Mouse (Mus musculus): ENCODE results near the gene Sell. TPM values are rescaled to one million over a fixed set of nuclear protein-coding genes. Genes with fewer than 3 reads are reported as not detected.

The Sell gene
- polyA plus RNA-seq, 1 experiment from 2014 or later: not detected

- no peak within 1 kb of the TSS for H3K9ac ChIP-seq (replicated peaks)
- H3K9me3 ChIP-seq: no peaks in the 10 kb centered on the region
- no peaks in the 10 kb centered on the region for H3K4me1 ChIP-seq
- WGBS: 80% methylated on average over 8 of the region's 8 CpGs
- H3K27me3 ChIP-seq: no peaks in the 10 kb centered on the region
- no peak within 1 kb of the TSS for H3K27ac ChIP-seq (replicated peaks)
- no peak for ATAC-seq (ENCODE audit: low FRiP score, low read depth)
- no peak within 1 kb of the TSS for H3K4me3 ChIP-seq
- H3K4me2 ChIP-seq (replicated peaks): no peak within 1 kb of the TSS
- no peaks in the 10 kb centered on the region for H3K36me3 ChIP-seq
These were observed 53.2 kb downstream of the Sell start, which contains the start of gene Selp for GRCm38 (mm10) chr1:164114947-164115493. Selp (plus strand) TSS chr1:164115264.

GRCm38 (mm10) chr1:164115647-164116046 lies 53.9 kb downstream of the Sell start:
- H3K9me3 ChIP-seq: no peaks in the 10 kb centered on the region
- no peaks in the 10 kb centered on the region for H3K4me1 ChIP-seq
- no peak overlapping the region for H3K4me3 ChIP-seq
- H3K4me2 ChIP-seq (replicated peaks): no peak overlapping the region
- H3K27ac ChIP-seq (replicated peaks): no peak overlapping the region
- no peaks in the 10 kb centered on the region for H3K36me3 ChIP-seq
- no peak overlapping the region for H3K9ac ChIP-seq (replicated peaks)
- WGBS: 87% methylated on average over 6 of the region's 6 CpGs
- no peak for ATAC-seq (ENCODE audit: low FRiP score, low read depth)
- no peaks in the 10 kb centered on the region for H3K27me3 ChIP-seq

- Histone ChIP-seq H3K27me3 (no peaks in the 10 kb centered on the region), H3K36me3 (no peaks in the 10 kb centered on the region), H3K4me3 (no peak overlapping the region), H3K4me1 (no peaks in the 10 kb centered on the region), H3K9ac (replicated peaks) (no peak overlapping the region), H3K27ac (replicated peaks) (no peak overlapping the region), H3K9me3 (no peaks in the 10 kb centered on the region), H3K4me2 (replicated peaks) (no peak overlapping the region)
- ATAC-seq (ENCODE audit: low FRiP score, low read depth): no peak
- WGBS: 95% methylated on average over 6 of the region's 6 CpGs
These were observed 56.1 kb downstream of the Sell start for GRCm38 (mm10) chr1:164117869-164118268.

GRCm38 (mm10) chr1:164119892-164120776 lies 58.4 kb downstream of the Sell start:
- H3K27me3 ChIP-seq: no peaks in the 10 kb centered on the region
- no peaks in the 10 kb centered on the region for H3K36me3 ChIP-seq
- H3K9me3 ChIP-seq: no peaks in the 10 kb centered on the region
- 83% methylated on average over 3 of the region's 3 CpGs for WGBS
- H3K4me3 ChIP-seq: no peak overlapping the region
- no peaks in the 10 kb centered on the region for H3K4me1 ChIP-seq
- no peak overlapping the region for H3K4me2 ChIP-seq (replicated peaks)
- H3K27ac ChIP-seq (replicated peaks): no peak overlapping the region
- no peak for ATAC-seq (ENCODE audit: low FRiP score, low read depth)
- H3K9ac ChIP-seq (replicated peaks): no peak overlapping the region

GRCm38 (mm10) chr1:164120777-164121158 lies 59.0 kb downstream of the Sell start:
- H3K4me2 ChIP-seq (replicated peaks): no peak overlapping the region
- ATAC-seq (ENCODE audit: low FRiP score, low read depth): no peak
- WGBS: 94% methylated on average over 3 of the region's 3 CpGs

GRCm38 (mm10) chr1:164123836-164124235 lies 62.1 kb downstream of the Sell start:
- Histone ChIP-seq H3K9me3 (no peaks in the 10 kb centered on the region), H3K9ac (replicated peaks) (no peak overlapping the region), H3K27me3 (no peaks in the 10 kb centered on the region), H3K4me2 (replicated peaks) (no peak overlapping the region), H3K27ac (replicated peaks) (no peak overlapping the region), H3K4me1 (no peaks in the 10 kb centered on the region), H3K36me3 (no peaks in the 10 kb centered on the region), H3K4me3 (no peak overlapping the region)
- no peak for ATAC-seq (ENCODE audit: low FRiP score, low read depth)
- WGBS: 78% methylated on average over 3 of the region's 3 CpGs

More at GRCm38 (mm10) chr1:164120777-164121158, 59.0 kb downstream of the Sell start:
- Histone ChIP-seq H3K36me3 (no peaks in the 10 kb centered on the region), H3K4me1 (no peaks in the 10 kb centered on the region), H3K9ac (replicated peaks) (no peak overlapping the region), H3K4me3 (no peak overlapping the region), H3K27ac (replicated peaks) (no peak overlapping the region), H3K27me3 (no peaks in the 10 kb centered on the region), H3K9me3 (no peaks in the 10 kb centered on the region)

- Histone ChIP-seq H3K27me3 (no peaks in the 10 kb centered on the region), H3K9ac (replicated peaks) (no peak overlapping the region), H3K9me3 (no peaks in the 10 kb centered on the region), H3K4me2 (replicated peaks) (no peak overlapping the region), H3K4me1 (no peaks in the 10 kb centered on the region), H3K36me3 (no peaks in the 10 kb centered on the region), H3K4me3 (no peak overlapping the region), H3K27ac (replicated peaks) (no peak overlapping the region)
- 80% methylated on average over 3 of the region's 3 CpGs for WGBS
- ATAC-seq (ENCODE audit: low FRiP score, low read depth): no peak
These were observed 68.2 kb downstream of the Sell start for GRCm38 (mm10) chr1:164130013-164130412.

- WGBS: 89% methylated on average over 1 of the region's 1 CpGs
- no peak for ATAC-seq (ENCODE audit: low FRiP score, low read depth)
- no peaks in the 10 kb centered on the region for H3K36me3 ChIP-seq
These were observed 70.8 kb downstream of the Sell start for GRCm38 (mm10) chr1:164132609-164133008.

More at GRCm38 (mm10) chr1:164132609-164133008, 70.8 kb downstream of the Sell start:
- no peaks in the 10 kb centered on the region for H3K9me3 ChIP-seq
- no peak overlapping the region for H3K4me3 ChIP-seq
- no peaks in the 10 kb centered on the region for H3K4me1 ChIP-seq
- H3K9ac ChIP-seq (replicated peaks): no peak overlapping the region
- H3K27me3 ChIP-seq: no peaks in the 10 kb centered on the region
- H3K4me2 ChIP-seq (replicated peaks): no peak overlapping the region
- no peak overlapping the region for H3K27ac ChIP-seq (replicated peaks)

Other genes with a start within 250 kb of the Sell start
- 22.5 and 23.3 TPM in 2 replicates for gene Scyl3, start 132.9 kb upstream of the Sell start, polyA plus RNA-seq (2016; fragmentation: Nextera tagmentation; extraction: Ambion mirVana)
- 23.7 and 24.4 TPM in 2 replicates for gene BC055324, start 67.2 kb upstream of the Sell start, polyA plus RNA-seq (2016; fragmentation: Nextera tagmentation; extraction: Ambion mirVana)
- gene Mettl18, start 67.1 kb upstream of the Sell start, polyA plus RNA-seq (2016; fragmentation: Nextera tagmentation; extraction: Ambion mirVana): 9.4 and 10.1 TPM in 2 replicates
- gene Sele, start 13.7 kb upstream of the Sell start, polyA plus RNA-seq (2016; fragmentation: Nextera tagmentation; extraction: Ambion mirVana): not detected in 2 replicates
- gene Selp, start 53.3 kb downstream of the Sell start, polyA plus RNA-seq (2016; fragmentation: Nextera tagmentation; extraction: Ambion mirVana): not detected in 2 replicates
- gene F5, start 89.9 kb downstream of the Sell start, polyA plus RNA-seq (2016; fragmentation: Nextera tagmentation; extraction: Ambion mirVana): 0.13 and 0.34 TPM in 2 replicates
- 10.7 and 11.1 TPM in 2 replicates for gene Slc19a2, start 187.1 kb downstream of the Sell start, polyA plus RNA-seq (2016; fragmentation: Nextera tagmentation; extraction: Ambion mirVana)
- 16.8 and 18.4 TPM in 2 replicates for gene Ccdc181, start 213.6 kb downstream of the Sell start, polyA plus RNA-seq (2016; fragmentation: Nextera tagmentation; extraction: Ambion mirVana)
- 27.8 and 30.5 TPM in 2 replicates for gene Nme7, start 242.1 kb downstream of the Sell start, polyA plus RNA-seq (2016; fragmentation: Nextera tagmentation; extraction: Ambion mirVana)
- 26.5 and 28.9 TPM in 2 replicates for gene Blzf1, start 245.5 kb downstream of the Sell start, polyA plus RNA-seq (2016; fragmentation: Nextera tagmentation; extraction: Ambion mirVana)